Mouse (Mus musculus): ENCODE measurements around the gene Cdkal1. TPM values are rescaled to one million over a fixed set of nuclear protein-coding genes. Genes with fewer than 3 reads are reported as not detected.

The Cdkal1 gene
- polyA plus RNA-seq, 1 experiment: 3.3 TPM

GRCm38 (mm10) chr13:29747347-29747647 is 108.2 kb downstream of the Cdkal1 start:
- TF ChIP-seq CTCF (IDR thresholded peaks at IDR 0.05; ENCODE audit: borderline replicate concordance, control insufficient read depth, extremely low read depth, insufficient read depth, low read length, poor library complexity): no peak
- Histone ChIP-seq H3K4me3 (ENCODE audit: control insufficient read depth, insufficient read depth, low read length) (no peak overlapping the region), H3K27ac (ENCODE audit: control insufficient read depth, insufficient read depth, low read length) (no peak overlapping the region), H3K36me3 (ENCODE audit: control insufficient read depth, insufficient read depth, low read length) (no peaks in the 10 kb centered on the region), H3K4me1 (replicated peaks; ENCODE audit: control insufficient read depth, insufficient read depth, low read length) (peaks cover 16% of the 10 kb centered on the region), H3K27me3 (ENCODE audit: control insufficient read depth, insufficient read depth, low read length) (no peaks in the 10 kb centered on the region)
- DNase-seq: no peak
- 92% methylated on average over 3 of the region's 3 CpGs for WGBS

- Histone ChIP-seq H3K4me3 (ENCODE audit: control insufficient read depth, insufficient read depth, low read length) (no peak overlapping the region), H3K36me3 (ENCODE audit: control insufficient read depth, insufficient read depth, low read length) (no peaks in the 10 kb centered on the region), H3K4me1 (replicated peaks; ENCODE audit: control insufficient read depth, insufficient read depth, low read length) (peaks cover 16% of the 10 kb centered on the region), H3K27me3 (ENCODE audit: control insufficient read depth, insufficient read depth, low read length) (no peaks in the 10 kb centered on the region), H3K27ac (ENCODE audit: control insufficient read depth, insufficient read depth, low read length) (peak overlapping the region; percentile 22; the same call in 1 of the 2 replicates)
- 57% methylated on average over 9 of the region's 9 CpGs for WGBS
- TF ChIP-seq POLR2A (IDR thresholded peaks at IDR 0.05; ENCODE audit: control insufficient read depth, extremely low read depth, insufficient read depth, low read length, poor library complexity) (no peak), CTCF (IDR thresholded peaks at IDR 0.05; ENCODE audit: borderline replicate concordance, control insufficient read depth, extremely low read depth, insufficient read depth, low read length, poor library complexity) (no peak)
- DNase-seq: peak; percentile 40
Observed at GRCm38 (mm10) chr13:29746501-29747346, 108.8 kb downstream of the Cdkal1 start.

- Histone ChIP-seq H3K27ac (ENCODE audit: control insufficient read depth, insufficient read depth, low read length) (no peak overlapping the region), H3K27me3 (ENCODE audit: control insufficient read depth, insufficient read depth, low read length) (no peaks in the 10 kb centered on the region), H3K36me3 (ENCODE audit: control insufficient read depth, insufficient read depth, low read length) (no peaks in the 10 kb centered on the region), H3K4me1 (replicated peaks; ENCODE audit: control insufficient read depth, insufficient read depth, low read length) (peaks cover 16% of the 10 kb centered on the region), H3K4me3 (ENCODE audit: control insufficient read depth, insufficient read depth, low read length) (no peak overlapping the region)
- DNase-seq: no peak
- WGBS: 68% methylated on average over 2 of the region's 2 CpGs
- TF ChIP-seq CTCF (IDR thresholded peaks at IDR 0.05; ENCODE audit: borderline replicate concordance, control insufficient read depth, extremely low read depth, insufficient read depth, low read length, poor library complexity): no peak
- no peak for TF ChIP-seq POLR2A (IDR thresholded peaks at IDR 0.05; ENCODE audit: control insufficient read depth, extremely low read depth, insufficient read depth, low read length, poor library complexity)
Observed at GRCm38 (mm10) chr13:29745073-29745472, 110.4 kb downstream of the Cdkal1 start.

GRCm38 (mm10) chr13:29744188-29744587 is 111.3 kb downstream of the Cdkal1 start:
- DNase-seq: peak; percentile 19
- no peak overlapping the region for H3K27ac ChIP-seq (ENCODE audit: control insufficient read depth, insufficient read depth, low read length)

GRCm38 (mm10) chr13:29743761-29744160 is 111.7 kb downstream of the Cdkal1 start:
- H3K4me1 ChIP-seq (replicated peaks; ENCODE audit: control insufficient read depth, insufficient read depth, low read length): peaks cover 16% of the 10 kb centered on the region
- no peaks in the 10 kb centered on the region for H3K36me3 ChIP-seq (ENCODE audit: control insufficient read depth, insufficient read depth, low read length)
- no peak for DNase-seq
- H3K4me3 ChIP-seq (ENCODE audit: control insufficient read depth, insufficient read depth, low read length): no peak overlapping the region
- 77% methylated on average over 4 of the region's 4 CpGs for WGBS
- no peaks in the 10 kb centered on the region for H3K27me3 ChIP-seq (ENCODE audit: control insufficient read depth, insufficient read depth, low read length)
- no peak overlapping the region for H3K27ac ChIP-seq (ENCODE audit: control insufficient read depth, insufficient read depth, low read length)
- no peak for TF ChIP-seq CTCF (IDR thresholded peaks at IDR 0.05; ENCODE audit: borderline replicate concordance, control insufficient read depth, extremely low read depth, insufficient read depth, low read length, poor library complexity)

More at GRCm38 (mm10) chr13:29744188-29744587, 111.3 kb downstream of the Cdkal1 start:
- WGBS: 87% methylated on average over 3 of the region's 3 CpGs
- Histone ChIP-seq H3K4me3 (ENCODE audit: control insufficient read depth, insufficient read depth, low read length) (no peak overlapping the region), H3K4me1 (replicated peaks; ENCODE audit: control insufficient read depth, insufficient read depth, low read length) (peaks cover 16% of the 10 kb centered on the region), H3K36me3 (ENCODE audit: control insufficient read depth, insufficient read depth, low read length) (no peaks in the 10 kb centered on the region), H3K27me3 (ENCODE audit: control insufficient read depth, insufficient read depth, low read length) (no peaks in the 10 kb centered on the region)
- no peak for TF ChIP-seq POLR2A (IDR thresholded peaks at IDR 0.05; ENCODE audit: control insufficient read depth, extremely low read depth, insufficient read depth, low read length, poor library complexity)
- TF ChIP-seq CTCF (IDR thresholded peaks at IDR 0.05; ENCODE audit: borderline replicate concordance, control insufficient read depth, extremely low read depth, insufficient read depth, low read length, poor library complexity): no peak

GRCm38 (mm10) chr13:29737675-29738461 is 117.6 kb downstream of the Cdkal1 start:
- DNase-seq: no peak
- no peaks in the 10 kb centered on the region for H3K36me3 ChIP-seq (ENCODE audit: control insufficient read depth, insufficient read depth, low read length)
- H3K4me3 ChIP-seq (ENCODE audit: control insufficient read depth, insufficient read depth, low read length): no peak overlapping the region
- no peak for TF ChIP-seq CTCF (IDR thresholded peaks at IDR 0.05; ENCODE audit: borderline replicate concordance, control insufficient read depth, extremely low read depth, insufficient read depth, low read length, poor library complexity)
- no peak for TF ChIP-seq POLR2A (IDR thresholded peaks at IDR 0.05; ENCODE audit: control insufficient read depth, extremely low read depth, insufficient read depth, low read length, poor library complexity)
- WGBS: 31% methylated on average over 5 of the region's 5 CpGs
- no peaks in the 10 kb centered on the region for H3K4me1 ChIP-seq (replicated peaks; ENCODE audit: control insufficient read depth, insufficient read depth, low read length)
- H3K27me3 ChIP-seq (ENCODE audit: control insufficient read depth, insufficient read depth, low read length): no peaks in the 10 kb centered on the region
- H3K27ac ChIP-seq (ENCODE audit: control insufficient read depth, insufficient read depth, low read length): no peak overlapping the region

Measured in thymus, adult 2 months (tissue).